Mouse (Mus musculus) midbrain, embryonic 15.5 days (tissue): Measurements from ENCODE around the gene Vmn2r5. TPM values are rescaled to one million over a fixed set of nuclear protein-coding genes. Genes with fewer than 3 reads are reported as not detected.
"Not testable (repeated sequence)": the region's sequence is repeated elsewhere in the genome, so short reads cannot be mapped to it uniquely, and the experiment has no call there.

Experiments
- ATAC-seq: fragments of 200-750 bp; cut with Nextera tagmentation; replicated peaks from 2 replicates; pipeline ENCODE4 v1.8.0; 2017; ENCODE audit warnings: moderate TSS enrichment
- H3K27ac ChIP-seq: fragments of 300-500 bp; sonication (generic); 2 replicates; pipeline ENCODE4 v1.5.1; 2015; ENCODE audit warnings: mild to moderate bottlenecking, inconsistent platforms
- H3K27me3 ChIP-seq: fragments of 300-500 bp; sonication (generic); replicated peaks from 2 replicates; pipeline ENCODE4 v1.6.1; 2015; ENCODE audit warnings: inconsistent platforms
- H3K36me3 ChIP-seq: fragments of 300-500 bp; sonication (generic); replicated peaks from 2 replicates; pipeline ENCODE4 v1.6.1; 2015; ENCODE audit warnings: inconsistent platforms
- H3K4me1 ChIP-seq: fragments of 300-500 bp; sonication (generic); 2 replicates; pipeline ENCODE4 v1.6.1; 2015; ENCODE audit warnings: inconsistent platforms
- H3K4me2 ChIP-seq: fragments of 300-500 bp; sonication (generic); 2 replicates; pipeline ENCODE4 v1.6.1; 2015; ENCODE audit warnings: inconsistent platforms, mild to moderate bottlenecking, moderate library complexity
- H3K4me3 ChIP-seq: fragments of 300-500 bp; sonication (generic); 2 replicates; pipeline ENCODE4 v1.5.1; 2015; ENCODE audit warnings: mild to moderate bottlenecking, inconsistent platforms
- H3K9ac ChIP-seq: fragments of 300-500 bp; sonication (generic); 2 replicates; pipeline ENCODE4 v1.6.1; 2015; ENCODE audit warnings: mild to moderate bottlenecking, inconsistent platforms
- H3K9me3 ChIP-seq: fragments of 300-500 bp; sonication (generic); 2 replicates; pipeline ENCODE4 v1.6.1; 2016; ENCODE audit warnings: inconsistent platforms
- WGBS: fragments of 180-500 bp; shearing (Covaris S2); methylation state at CpG from one replicate; pipeline ENCODE4 v1.1.7; 2015; ENCODE audit warnings: mixed read lengths; 5-methylcytosine and 5-hydroxymethylcytosine counted together
- polyA plus RNA-seq: library from polyadenylated mRNA; unstranded; fragments of >200 nt; fragmentation: Nextera tagmentation; extraction: Ambion mirVana; gene quantifications from 2 replicates; pipeline ENCODE4 v1.2.1, GENCODE M21; 2015

The Vmn2r5 gene
- polyA plus RNA-seq, result not detected in 2 replicates

DNA sequence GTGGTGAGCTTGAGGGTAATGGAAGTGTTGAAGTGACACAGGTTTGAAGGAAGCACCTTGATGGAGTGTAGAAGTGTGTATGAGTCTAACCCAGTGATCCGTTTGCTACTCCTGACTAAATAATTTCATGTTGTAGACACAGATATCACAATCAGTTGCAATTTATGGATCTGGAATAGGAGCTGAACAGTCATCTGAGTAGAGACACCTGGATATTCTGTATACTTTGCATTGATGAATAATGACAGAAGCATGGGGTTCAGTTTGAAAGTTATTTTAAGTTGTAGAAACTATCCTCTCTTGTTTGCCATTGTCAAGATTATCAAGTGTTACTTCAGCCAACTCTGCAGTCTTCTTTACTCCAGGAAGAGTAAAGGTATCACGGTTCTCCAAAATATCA, at the start of gene Vmn2r5:
Gene Vmn2r5, minus strand, starts transcription at position 101 of the 400 bp plus-strand sequence.
- WGBS, result 100% methylated on average over 1 of the region's 2 CpGs
- not testable (repeated sequence) for H3K27me3 ChIP-seq, ATAC-seq

DNA sequence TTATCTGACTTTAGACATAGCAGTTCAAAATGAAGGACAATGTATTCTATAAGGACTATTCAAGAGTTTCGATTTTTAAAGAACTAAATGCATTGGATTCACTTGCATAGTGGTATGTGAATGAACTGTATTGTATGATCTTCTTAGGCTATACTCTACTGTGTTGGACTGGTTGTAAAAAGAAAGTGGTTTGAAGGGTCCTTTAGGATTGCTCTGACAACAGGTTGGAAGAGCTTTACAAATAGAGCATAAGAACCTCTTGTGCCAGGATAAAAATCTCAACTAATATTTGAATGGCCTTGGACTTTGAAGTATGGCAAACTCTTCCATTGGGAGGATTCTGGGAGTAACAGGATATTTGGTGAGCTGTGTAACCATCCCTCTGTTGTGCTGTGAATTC, 13.9 kb upstream of the Vmn2r5 start:
- H3K4me3 ChIP-seq, H3K9me3 ChIP-seq, H3K9ac ChIP-seq, H3K27me3 ChIP-seq, H3K36me3 ChIP-seq, ATAC-seq, H3K27ac ChIP-seq, H3K4me1 ChIP-seq, H3K4me2 ChIP-seq: not testable (repeated sequence)
- WGBS, result 77% methylated on average over 1 of the region's 1 CpGs

More for the DNA sequence above, at the start of gene Vmn2r5:
- not testable (repeated sequence) for H3K9me3 ChIP-seq, H3K4me2 ChIP-seq, H3K36me3 ChIP-seq, H3K27ac ChIP-seq, H3K4me1 ChIP-seq, H3K4me3 ChIP-seq, H3K9ac ChIP-seq

Other genes starting within 250 kb of the Vmn2r5 start
- gene Vmn2r3, start 220.1 kb downstream of the Vmn2r5 start, polyA plus RNA-seq, result not detected in 2 replicates
- gene Vmn2r4, start 94.5 kb downstream of the Vmn2r5 start, polyA plus RNA-seq, result not detected in 2 replicates
- not detected in 2 replicates for gene Vmn2r6, start 56.0 kb upstream of the Vmn2r5 start, polyA plus RNA-seq